Mouse (Mus musculus) neural tube, embryonic 11.5 days (tissue): Measurements from ENCODE around the gene Acot8. TPM values are rescaled to one million over a fixed set of nuclear protein-coding genes. Genes with fewer than 3 reads are reported as not detected.

Source experiments
- ATAC-seq: fragments of 200-750 bp; cut with Nextera tagmentation; 2 replicates; pipeline ENCODE4 v1.8.0; 2017; ENCODE audit warnings: moderate number of reproducible peaks, mild to moderate bottlenecking, moderate TSS enrichment, moderate library complexity; ENCODE audit not compliant: insufficient read depth, low FRiP score, low TSS enrichment
- DNase-seq: peaks from one replicate; pipeline ENCODE4 v3.0.0-alpha.2; 2015; ENCODE audit warnings: low spot score
- H3K27ac ChIP-seq: fragments of 300-500 bp; sonication (generic); 2 replicates; pipeline ENCODE4 v1.5.1; 2014; ENCODE audit warnings: low read depth, mild to moderate bottlenecking, low read length
- H3K27me3 ChIP-seq: fragments of 300-500 bp; sonication (generic); 2 replicates; pipeline ENCODE4 v1.6.1; 2014; ENCODE audit warnings: mild to moderate bottlenecking, low read length, mixed read lengths; ENCODE audit not compliant: control insufficient read depth, insufficient read depth
- H3K36me3 ChIP-seq: fragments of 300-500 bp; sonication (generic); 2 replicates; pipeline ENCODE4 v1.6.1; 2014; ENCODE audit warnings: mild to moderate bottlenecking, low read length, moderate library complexity, mixed read lengths; ENCODE audit not compliant: control insufficient read depth, insufficient read depth
- H3K4me1 ChIP-seq: fragments of 300-500 bp; sonication (generic); 2 replicates; pipeline ENCODE4 v1.6.1; 2014; ENCODE audit warnings: low read length, mixed read lengths; ENCODE audit not compliant: control insufficient read depth, insufficient read depth
- H3K4me2 ChIP-seq: fragments of 300-500 bp; sonication (generic); 2 replicates; pipeline ENCODE4 v1.6.1; 2014; ENCODE audit warnings: low read depth, mild to moderate bottlenecking, moderate library complexity
- H3K4me3 ChIP-seq: fragments of 300-500 bp; sonication (generic); 2 replicates; pipeline ENCODE4 v1.5.1; 2014; ENCODE audit warnings: low read depth, low read length
- H3K9ac ChIP-seq: fragments of 300-500 bp; sonication (generic); 2 replicates; pipeline ENCODE4 v1.6.1; 2014; ENCODE audit warnings: mild to moderate bottlenecking, low read length
- H3K9me3 ChIP-seq: fragments of 300-500 bp; sonication (generic); 2 replicates; pipeline ENCODE4 v1.6.1; 2016; ENCODE audit warnings: low read length; ENCODE audit not compliant: control insufficient read depth
- WGBS: fragments of 180-500 bp; shearing (Covaris S2); extraction: QIAGEN DNeasy Blood & Tissue Kit; methylation state at CpG from one replicate; pipeline ENCODE4 v1.1.7; 2014; 5-methylcytosine and 5-hydroxymethylcytosine counted together
- polyA plus RNA-seq: library from polyadenylated mRNA; unstranded; fragments of >200 nt; fragmentation: Nextera tagmentation; extraction: Ambion mirVana; gene quantifications from 2 replicates; pipeline ENCODE4 v1.2.1, GENCODE M21; 2014

Gene Acot8
- polyA plus RNA-seq, 1 experiment from 2014 or later, result 15.1 TPM

DNA sequence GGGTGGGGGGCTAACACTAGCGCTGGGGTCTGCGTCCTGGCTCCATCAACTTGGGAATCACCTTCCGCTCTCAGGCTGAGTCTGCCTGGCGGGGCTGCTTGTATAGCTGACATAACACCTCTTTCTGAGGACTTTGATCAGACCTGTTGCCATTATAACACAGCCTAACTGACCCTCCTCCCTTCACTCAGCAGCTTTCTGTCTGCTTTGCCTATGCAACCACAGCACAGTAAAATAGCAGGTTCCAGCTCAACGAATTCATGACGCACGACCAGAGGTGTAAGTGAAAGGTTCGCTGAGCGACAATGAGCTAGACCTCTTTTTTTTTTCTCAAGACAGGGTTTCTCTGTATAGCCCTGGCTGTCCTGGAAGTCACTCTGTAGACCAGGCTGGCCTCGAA lies 26.3 kb upstream of the Acot8 start:
- ATAC-seq (no peak), DNase-seq (no peak)
- H3K9ac ChIP-seq, result no peak overlapping the region
- no peaks in the 10 kb centered on the region for H3K27me3 ChIP-seq
- no peaks in the 10 kb centered on the region for H3K36me3 ChIP-seq
- 87% methylated on average over 10 of the region's 10 CpGs for WGBS
- peaks cover 16% of the 10 kb centered on the region for H3K4me1 ChIP-seq
- no peak overlapping the region for H3K4me3 ChIP-seq
- no peak overlapping the region for H3K4me2 ChIP-seq
- no peaks in the 10 kb centered on the region for H3K9me3 ChIP-seq
- no peak overlapping the region for H3K27ac ChIP-seq

DNA sequence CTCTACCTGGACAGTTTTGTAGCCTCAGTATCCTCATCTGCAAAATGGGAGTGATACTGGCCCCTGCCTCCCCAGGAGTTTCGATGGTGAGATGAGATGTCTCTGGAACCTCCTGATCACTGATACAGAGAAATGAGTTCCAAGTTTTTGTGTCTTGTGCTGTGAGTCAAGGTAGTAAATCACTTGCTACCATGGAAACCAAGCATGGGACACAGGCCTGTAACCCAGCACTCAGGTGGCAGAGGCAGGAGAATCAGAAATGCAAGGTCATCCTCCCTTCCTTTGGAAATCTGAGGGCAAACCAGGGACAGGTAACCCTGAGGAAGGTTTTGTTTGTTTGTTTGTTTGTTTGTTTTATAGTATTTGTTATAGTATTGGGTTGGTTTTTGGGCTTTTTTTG lies 24.4 kb upstream of the Acot8 start:
- no peak overlapping the region for H3K9ac ChIP-seq
- H3K9me3 ChIP-seq, result no peaks in the 10 kb centered on the region
- H3K4me1 ChIP-seq, result peaks cover 8% of the 10 kb centered on the region
- 92% methylated on average over 1 of the region's 1 CpGs for WGBS
- no peak overlapping the region for H3K4me2 ChIP-seq
- peaks cover 4% of the 10 kb centered on the region for H3K36me3 ChIP-seq
- H3K27me3 ChIP-seq, result no peaks in the 10 kb centered on the region
- DNase-seq (no peak), ATAC-seq (no peak)
- H3K27ac ChIP-seq, result no peak overlapping the region
- H3K4me3 ChIP-seq, result no peak overlapping the region

DNA sequence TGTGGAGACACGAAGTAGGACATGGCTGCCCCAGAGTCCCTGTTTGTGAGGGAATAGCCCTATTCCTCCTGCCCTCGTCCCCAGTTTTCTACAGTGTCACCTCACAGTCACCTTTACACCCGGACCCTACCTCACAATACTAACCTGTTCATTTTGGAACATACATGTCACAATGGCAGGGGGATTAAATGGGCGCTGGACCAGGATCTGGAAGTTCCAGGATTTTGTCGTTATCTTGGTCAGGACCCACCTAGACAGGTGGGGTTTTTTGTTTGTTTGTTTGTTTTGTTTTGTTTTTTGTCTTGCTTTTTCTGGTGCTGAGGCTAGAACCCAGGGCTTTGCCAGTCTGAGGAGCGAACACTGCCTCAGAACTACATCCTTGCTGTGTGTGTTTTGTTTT lies 23.8 kb upstream of the Acot8 start, which contains the start of gene Spata25:
Spata25 (minus strand) TSS at position 101 of the 400 bp plus-strand sequence.
- 91% methylated on average over 6 of the region's 6 CpGs for WGBS
- DNase-seq (no peak), ATAC-seq (no peak)
- Histone ChIP-seq H3K27me3 (no peaks in the 10 kb centered on the region), H3K27ac (no peak within 1 kb of the TSS), H3K4me1 (peaks cover 7% of the 10 kb centered on the region; the same call in 1 of the 2 replicates), H3K9ac (no peak within 1 kb of the TSS), H3K9me3 (no peaks in the 10 kb centered on the region), H3K4me2 (no peak within 1 kb of the TSS), H3K36me3 (peaks cover 4% of the 10 kb centered on the region), H3K4me3 (no peak within 1 kb of the TSS)

- H3K4me2 ChIP-seq, result no peak overlapping the region
- H3K36me3 ChIP-seq, result peaks cover 4% of the 10 kb centered on the region
- 90% methylated on average over 16 of the region's 16 CpGs for WGBS
- no peak overlapping the region for H3K4me3 ChIP-seq
- peaks cover 2% of the 10 kb centered on the region; the same call in 1 of the 2 replicates for H3K4me1 ChIP-seq
- H3K27me3 ChIP-seq, result no peaks in the 10 kb centered on the region
- H3K9ac ChIP-seq, result no peak overlapping the region
- ATAC-seq (no peak), DNase-seq (no peak)
- H3K27ac ChIP-seq, result no peak overlapping the region
- H3K9me3 ChIP-seq, result no peaks in the 10 kb centered on the region
Measured at GRCm38 (mm10) chr2:164827146-164827850, 22.6 kb upstream of the Acot8 start.

- H3K4me1 ChIP-seq, result peaks cover 5% of the 10 kb centered on the region; the same call in 1 of the 2 replicates
- 95% methylated on average over 17 of the region's 17 CpGs for WGBS
- no peak overlapping the region for H3K4me2 ChIP-seq
- no peak for DNase-seq
- no peaks in the 10 kb centered on the region for H3K27me3 ChIP-seq
- no peak overlapping the region for H3K4me3 ChIP-seq
- no peak overlapping the region for H3K9ac ChIP-seq
- no peak overlapping the region for H3K27ac ChIP-seq
- no peak for ATAC-seq
- H3K36me3 ChIP-seq, result peaks cover 6% of the 10 kb centered on the region
- no peaks in the 10 kb centered on the region for H3K9me3 ChIP-seq
Measured at GRCm38 (mm10) chr2:164825521-164825920, 20.8 kb upstream of the Acot8 start.

- peaks cover 6% of the 10 kb centered on the region for H3K36me3 ChIP-seq
Measured at GRCm38 (mm10) chr2:164823969-164824368, 19.3 kb upstream of the Acot8 start.

GRCm38 (mm10) chr2:164823181-164823585 lies 18.5 kb upstream of the Acot8 start:
- peak overlapping the region; percentile 74 for H3K4me3 ChIP-seq
- no peaks in the 10 kb centered on the region for H3K9me3 ChIP-seq
- H3K4me2 ChIP-seq, result peak overlapping the region; percentile 70
- peak; percentile 64 for ATAC-seq
- WGBS, result 3% methylated on average over 10 of the region's 10 CpGs
- peaks cover 6% of the 10 kb centered on the region for H3K36me3 ChIP-seq
- peak overlapping the region; percentile 70 for H3K27ac ChIP-seq
- H3K27me3 ChIP-seq, result no peaks in the 10 kb centered on the region
- peak overlapping the region; percentile 70 for H3K9ac ChIP-seq
- peaks cover 5% of the 10 kb centered on the region; the same call in 1 of the 2 replicates for H3K4me1 ChIP-seq
- no peak for DNase-seq

More at GRCm38 (mm10) chr2:164823969-164824368, 19.3 kb upstream of the Acot8 start:
- Histone ChIP-seq H3K4me2 (peak overlapping the region; percentile 70; the same call in 1 of the 2 replicates), H3K9ac (no peak overlapping the region), H3K4me1 (peaks cover 5% of the 10 kb centered on the region; the same call in 1 of the 2 replicates), H3K27ac (no peak overlapping the region), H3K27me3 (no peaks in the 10 kb centered on the region), H3K9me3 (no peaks in the 10 kb centered on the region), H3K4me3 (no peak overlapping the region)
- 86% methylated on average over 4 of the region's 4 CpGs for WGBS
- no peak for ATAC-seq
- no peak for DNase-seq

- WGBS, result 1% methylated on average over 32 of the region's 32 CpGs
- peak; percentile 99 for DNase-seq
- H3K36me3 ChIP-seq, result peaks cover 6% of the 10 kb centered on the region
Measured at GRCm38 (mm10) chr2:164822636-164823165, 18.0 kb upstream of the Acot8 start, which contains the start of gene Zswim1. Gene Zswim1, plus strand, starts transcription at chr2:164822686.

More at GRCm38 (mm10) chr2:164822636-164823165, 18.0 kb upstream of the Acot8 start, which contains the start of gene Zswim1:
- peak within 1 kb of the TSS; percentile 70 for H3K9ac ChIP-seq
- peak within 1 kb of the TSS; percentile 70 for H3K4me2 ChIP-seq
- H3K27ac ChIP-seq, result peak within 1 kb of the TSS; percentile 70
- H3K27me3 ChIP-seq, result no peaks in the 10 kb centered on the region
- peaks cover 5% of the 10 kb centered on the region; the same call in 1 of the 2 replicates for H3K4me1 ChIP-seq
- H3K4me3 ChIP-seq, result peak within 1 kb of the TSS; percentile 74
- ATAC-seq, result peak; percentile 99
- H3K9me3 ChIP-seq, result no peaks in the 10 kb centered on the region
